Mouse (Mus musculus) liver, postnatal 0 days (tissue): ENCODE data around the gene 2310034G01Rik. TPM values are rescaled to one million over a fixed set of nuclear protein-coding genes. Genes with fewer than 3 reads are reported as not detected.

Source experiments
- ATAC-seq: fragments of 200-750 bp; cut with Nextera tagmentation; 2 replicates; pipeline ENCODE4 v1.8.0; 2017; ENCODE audit warnings: mild to moderate bottlenecking, moderate library complexity
- DNase-seq: peaks from one replicate; pipeline ENCODE4 v3.0.0-alpha.2; 2016
- H3K27ac ChIP-seq: fragments of 300-500 bp; sonication (generic); 2 replicates; pipeline ENCODE4 v1.5.1; 2014; ENCODE audit warnings: antibody characterized with exemption, moderate library complexity, mild to moderate bottlenecking, low read depth
- H3K27me3 ChIP-seq: fragments of 300-500 bp; sonication (generic); 2 replicates; pipeline ENCODE4 v1.6.1; 2014; ENCODE audit warnings: low read length, control low read depth, mixed read lengths; ENCODE audit not compliant: insufficient read depth
- H3K36me3 ChIP-seq: fragments of 300-500 bp; sonication (generic); replicated peaks from 2 replicates; pipeline ENCODE4 v1.6.1; 2014; ENCODE audit warnings: mild to moderate bottlenecking, control low read depth, low read length, moderate library complexity, mixed read lengths; ENCODE audit not compliant: insufficient read depth
- H3K4me1 ChIP-seq: fragments of 300-500 bp; sonication (generic); 2 replicates; pipeline ENCODE4 v1.6.1; 2014; ENCODE audit warnings: antibody characterized with exemption, mild to moderate bottlenecking, control low read depth; ENCODE audit not compliant: insufficient read depth
- H3K4me2 ChIP-seq: fragments of 300-500 bp; sonication (generic); 2 replicates; pipeline ENCODE4 v1.6.1; 2014; ENCODE audit warnings: low read depth, mild to moderate bottlenecking, low read length, moderate library complexity, mixed read lengths
- H3K4me3 ChIP-seq: fragments of 300-500 bp; sonication (generic); 2 replicates; pipeline ENCODE4 v1.5.1; 2014; ENCODE audit warnings: low read depth, low read length
- H3K9ac ChIP-seq: fragments of 300-500 bp; sonication (generic); replicated peaks from 2 replicates; pipeline ENCODE4 v1.6.1; 2014; ENCODE audit warnings: mild to moderate bottlenecking, moderate library complexity
- H3K9me3 ChIP-seq: fragments of 300-500 bp; sonication (generic); 2 replicates; pipeline ENCODE4 v1.6.1; 2016; ENCODE audit warnings: mild to moderate bottlenecking, control low read depth, low read length, mixed read lengths
- CTCF ChIP-seq: sonication (generic); IDR thresholded peaks from 2 replicates; pipeline ENCODE4 v1.5.1; 2016; ENCODE audit warnings: antibody characterized with exemption, low read depth
- EP300 ChIP-seq: IDR thresholded peaks from 2 replicates; pipeline ENCODE4 v1.6.1; 2016; ENCODE audit warnings: antibody characterized with exemption, low read depth, mild to moderate bottlenecking
- WGBS: fragments of 180-500 bp; shearing (Covaris S2); extraction: QIAGEN DNeasy Blood & Tissue Kit; methylation state at CpG from one replicate; pipeline ENCODE4 v1.1.7; 2014; ENCODE audit not compliant: insufficient replicate concordance; 5-methylcytosine and 5-hydroxymethylcytosine counted together
- polyA plus RNA-seq: library from polyadenylated mRNA; unstranded; fragments of >200 nt; fragmentation: Nextera tagmentation; extraction: Ambion mirVana; gene quantifications from 2 replicates; pipeline ENCODE4 v1.2.1, GENCODE M21; 2015

Gene 2310034G01Rik
- polyA plus RNA-seq, 1 experiment from 2014 or later: 0.75 TPM

DNA sequence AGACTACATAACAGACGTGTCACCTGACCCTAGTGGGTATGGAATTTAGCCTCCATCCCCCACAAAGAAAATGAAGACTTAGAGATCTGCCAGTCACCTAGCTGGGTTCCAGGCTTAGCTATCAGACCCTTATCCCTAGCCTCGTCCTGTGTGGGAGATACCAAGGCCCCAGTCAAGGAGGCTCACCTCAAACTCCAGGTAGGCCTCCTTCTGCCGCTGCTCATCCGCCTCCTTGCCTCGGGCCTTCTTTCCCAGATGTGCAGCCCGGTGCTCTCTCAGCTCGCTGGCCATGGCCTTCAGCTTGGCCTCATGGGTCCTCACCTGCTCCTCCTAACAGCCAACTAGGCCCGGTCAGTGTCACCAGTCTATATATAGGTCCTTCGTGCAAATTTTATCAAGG is 37.0 kb downstream of the 2310034G01Rik start:
- Histone ChIP-seq H3K4me3 (no peak overlapping the region), H3K27ac (no peak overlapping the region), H3K27me3 (peaks cover 38% of the 10 kb centered on the region), H3K9ac (no peak overlapping the region), H3K9me3 (no peaks in the 10 kb centered on the region), H3K4me2 (no peak overlapping the region), H3K36me3 (peaks cover 18% of the 10 kb centered on the region), H3K4me1 (peaks cover 47% of the 10 kb centered on the region)
- no peak for ATAC-seq
- WGBS: 84% methylated on average over 9 of the region's 9 CpGs
- TF ChIP-seq EP300: no peak
- TF ChIP-seq CTCF: no peak
- no peak for DNase-seq

DNA sequence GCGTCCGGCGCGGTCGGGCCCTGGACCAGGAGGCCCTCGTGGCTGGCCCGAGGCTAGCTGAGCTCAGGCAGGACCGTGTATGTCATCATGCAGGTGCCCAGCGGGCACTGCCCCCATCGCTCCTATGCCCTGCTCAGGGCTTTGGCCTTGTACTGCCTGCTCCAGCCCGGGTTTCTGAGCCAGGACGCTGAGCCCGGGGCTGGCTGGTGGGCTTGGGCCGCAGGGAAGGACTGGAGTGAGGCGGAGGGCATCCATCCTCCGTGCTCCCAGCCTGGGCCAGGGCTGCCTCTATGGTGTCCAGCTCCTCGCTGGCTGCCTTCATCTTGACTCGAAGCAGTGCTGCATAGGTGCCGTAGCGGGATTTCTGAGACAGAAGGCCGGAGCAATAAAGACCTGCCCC is 37.5 kb downstream of the 2310034G01Rik start:
- no peak overlapping the region for H3K9ac ChIP-seq
- no peak overlapping the region for H3K4me2 ChIP-seq
- H3K9me3 ChIP-seq: no peaks in the 10 kb centered on the region
- no peak overlapping the region for H3K27ac ChIP-seq
- H3K27me3 ChIP-seq: peaks cover 35% of the 10 kb centered on the region
- DNase-seq: no peak
- H3K4me3 ChIP-seq: no peak overlapping the region
- TF ChIP-seq CTCF (no peak), EP300 (no peak)
- H3K4me1 ChIP-seq: peaks cover 42% of the 10 kb centered on the region
- H3K36me3 ChIP-seq: peaks cover 18% of the 10 kb centered on the region
- WGBS: 89% methylated on average over 21 of the region's 21 CpGs
- ATAC-seq: no peak

- Histone ChIP-seq H3K9me3 (no peaks in the 10 kb centered on the region), H3K4me1 (peaks cover 34% of the 10 kb centered on the region), H3K4me3 (no peak overlapping the region), H3K9ac (no peak overlapping the region), H3K27ac (no peak overlapping the region), H3K36me3 (peaks cover 20% of the 10 kb centered on the region), H3K27me3 (peaks cover 22% of the 10 kb centered on the region), H3K4me2 (no peak overlapping the region)
- 90% methylated on average over 9 of the region's 9 CpGs for WGBS
- ATAC-seq (no peak), DNase-seq (no peak)
- TF ChIP-seq EP300: no peak
- no peak for TF ChIP-seq CTCF
Observed at GRCm38 (mm10) chr19:46311341-46311740, 38.8 kb downstream of the 2310034G01Rik start.

DNA sequence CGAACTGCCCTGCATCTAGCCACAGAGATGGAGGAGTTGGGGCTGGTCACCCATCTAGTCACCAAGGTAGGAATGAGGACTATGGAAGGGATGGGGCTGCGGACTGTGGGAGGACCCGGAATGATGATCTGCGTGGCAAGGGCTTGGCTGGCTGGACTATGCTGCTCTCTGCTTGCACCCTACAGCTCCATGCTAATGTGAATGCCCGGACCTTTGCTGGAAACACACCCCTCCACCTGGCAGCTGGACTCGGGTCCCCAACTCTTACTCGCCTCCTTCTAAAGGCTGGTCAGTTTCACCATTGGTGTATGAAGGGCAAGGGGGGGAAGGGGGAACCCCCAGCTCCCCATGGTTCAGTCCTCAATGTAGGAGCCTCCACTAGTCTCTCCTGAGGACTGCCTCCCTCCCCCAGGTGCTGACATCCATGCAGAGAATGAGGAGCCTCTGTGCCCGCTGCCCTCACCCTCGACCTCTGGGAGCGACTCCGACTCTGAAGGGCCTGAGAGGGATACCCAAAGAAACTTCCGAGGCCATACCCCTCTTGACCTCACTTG is 39.7 kb downstream of the 2310034G01Rik start:
- no peak overlapping the region for H3K9ac ChIP-seq
- no peaks in the 10 kb centered on the region for H3K9me3 ChIP-seq
- H3K4me3 ChIP-seq: no peak overlapping the region
- H3K27me3 ChIP-seq: peaks cover 13% of the 10 kb centered on the region; the same call in 1 of the 2 replicates
- TF ChIP-seq EP300 (no peak), CTCF (no peak)
- peaks cover 32% of the 10 kb centered on the region for H3K4me1 ChIP-seq
- peak; percentile 12 for DNase-seq
- no peak overlapping the region for H3K4me2 ChIP-seq
- no peak overlapping the region for H3K27ac ChIP-seq
- ATAC-seq: no peak
- WGBS: 88% methylated on average over 12 of the region's 12 CpGs
- H3K36me3 ChIP-seq: peaks cover 20% of the 10 kb centered on the region

DNA sequence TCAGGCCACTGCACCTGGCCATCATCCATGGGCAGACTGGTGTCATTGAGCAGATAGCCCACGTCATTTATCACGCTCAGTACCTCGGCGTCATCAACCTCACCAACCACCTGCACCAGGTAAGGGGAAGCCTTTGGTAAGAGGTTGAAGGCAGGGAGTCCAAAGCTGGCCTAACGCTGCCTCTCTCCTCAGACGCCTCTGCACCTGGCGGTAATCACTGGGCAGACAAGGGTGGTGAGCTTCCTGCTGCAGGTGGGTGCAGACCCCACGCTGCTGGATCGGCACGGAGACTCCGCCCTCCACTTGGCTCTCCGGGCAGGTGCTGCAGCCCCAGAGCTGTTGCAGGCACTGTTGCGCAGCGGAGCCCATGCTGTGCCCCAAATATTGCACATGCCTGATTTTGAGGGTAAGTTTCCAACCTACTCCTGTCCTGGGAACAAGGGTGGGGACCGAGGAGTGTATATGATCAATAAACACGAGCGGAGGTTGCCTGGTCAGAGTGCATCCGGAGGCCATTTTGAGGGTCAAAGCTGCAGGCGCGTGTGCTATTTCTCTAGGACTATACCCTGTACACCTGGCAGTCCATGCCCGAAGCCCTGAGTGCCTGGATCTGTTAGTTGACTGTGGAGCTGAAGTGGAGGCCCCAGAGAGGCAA is 40.3 kb downstream of the 2310034G01Rik start:
- H3K9ac ChIP-seq: no peak overlapping the region
- peak; percentile 15 for DNase-seq
- H3K4me3 ChIP-seq: no peak overlapping the region
- H3K9me3 ChIP-seq: no peaks in the 10 kb centered on the region
- no peak overlapping the region for H3K4me2 ChIP-seq
- H3K36me3 ChIP-seq: peaks cover 20% of the 10 kb centered on the region
- H3K27ac ChIP-seq: no peak overlapping the region
- 80% methylated on average over 21 of the region's 21 CpGs for WGBS
- H3K4me1 ChIP-seq: peaks cover 25% of the 10 kb centered on the region
- TF ChIP-seq EP300 (no peak), CTCF (no peak)
- H3K27me3 ChIP-seq: peaks cover 7% of the 10 kb centered on the region; the same call in 1 of the 2 replicates
- no peak for ATAC-seq

DNA sequence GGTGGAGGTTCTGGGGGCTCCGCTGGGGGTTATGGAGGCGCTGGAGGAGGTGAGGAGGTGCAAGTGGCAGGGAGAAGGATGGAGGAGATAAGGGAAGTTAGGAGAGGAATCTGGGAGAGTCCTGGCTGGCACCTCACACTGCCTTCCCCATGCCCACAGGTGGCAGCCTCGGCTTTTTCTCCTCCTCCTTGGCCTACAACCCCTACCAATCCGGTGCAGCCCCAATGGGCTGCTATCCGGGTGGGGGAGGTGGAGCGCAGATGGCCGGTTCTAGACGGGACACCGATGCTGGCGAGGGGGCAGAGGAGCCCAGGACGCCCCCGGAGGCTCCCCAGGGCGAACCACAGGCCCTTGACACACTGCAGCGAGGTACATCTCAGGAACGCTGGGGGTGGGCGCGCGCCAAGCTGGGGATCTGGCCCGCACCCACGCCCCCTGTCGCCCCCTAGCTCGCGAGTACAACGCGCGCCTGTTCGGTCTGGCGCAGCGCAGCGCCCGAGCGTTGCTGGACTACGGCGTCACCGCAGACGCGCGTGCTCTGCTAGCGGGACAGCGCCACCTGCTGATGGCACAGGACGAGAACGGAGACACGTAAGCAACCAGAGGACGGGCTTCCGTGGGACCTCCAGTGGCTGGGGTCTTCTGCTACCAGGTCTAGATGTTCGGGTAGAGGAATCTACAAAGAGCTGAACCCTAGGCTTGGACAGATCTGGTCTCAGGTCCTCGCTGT is 41.2 kb downstream of the 2310034G01Rik start:
- Histone ChIP-seq H3K4me2 (peak overlapping the region; percentile 84), H3K27me3 (no peaks in the 10 kb centered on the region), H3K4me1 (peaks cover 18% of the 10 kb centered on the region), H3K27ac (no peak overlapping the region), H3K9ac (peak overlapping the region; percentile 34; the same call in 1 of the 2 replicates), H3K9me3 (no peaks in the 10 kb centered on the region), H3K4me3 (peak overlapping the region; percentile 36), H3K36me3 (peaks cover 20% of the 10 kb centered on the region)
- no peak for ATAC-seq
- no peak for TF ChIP-seq EP300
- peak; percentile 99 for TF ChIP-seq CTCF
- DNase-seq: peak; percentile 90
- WGBS: 5% methylated on average over 45 of the region's 47 CpGs
